Mouse (Mus musculus): ENCODE results near the gene Snd1.

- no peak for TF ChIP-seq CTCF (IDR thresholded peaks at IDR 0.05; ENCODE audit: extremely low read depth, insufficient read depth, low read length)
- TF ChIP-seq POLR2A (IDR thresholded peaks at IDR 0.05; ENCODE audit: extremely low read depth, insufficient read depth, low read length): no peak
Measured at GRCm38 (mm10) chr6:28449253-28449652, 25.7 kb upstream of the Snd1 start, which contains the start of gene Pax4.
